Mouse (Mus musculus): ENCODE measurements around the gene Akap13.
A peak's percentile ranks its signal among the peaks of the same experiment; 100 is the strongest.

Akap13 gene

DNA sequence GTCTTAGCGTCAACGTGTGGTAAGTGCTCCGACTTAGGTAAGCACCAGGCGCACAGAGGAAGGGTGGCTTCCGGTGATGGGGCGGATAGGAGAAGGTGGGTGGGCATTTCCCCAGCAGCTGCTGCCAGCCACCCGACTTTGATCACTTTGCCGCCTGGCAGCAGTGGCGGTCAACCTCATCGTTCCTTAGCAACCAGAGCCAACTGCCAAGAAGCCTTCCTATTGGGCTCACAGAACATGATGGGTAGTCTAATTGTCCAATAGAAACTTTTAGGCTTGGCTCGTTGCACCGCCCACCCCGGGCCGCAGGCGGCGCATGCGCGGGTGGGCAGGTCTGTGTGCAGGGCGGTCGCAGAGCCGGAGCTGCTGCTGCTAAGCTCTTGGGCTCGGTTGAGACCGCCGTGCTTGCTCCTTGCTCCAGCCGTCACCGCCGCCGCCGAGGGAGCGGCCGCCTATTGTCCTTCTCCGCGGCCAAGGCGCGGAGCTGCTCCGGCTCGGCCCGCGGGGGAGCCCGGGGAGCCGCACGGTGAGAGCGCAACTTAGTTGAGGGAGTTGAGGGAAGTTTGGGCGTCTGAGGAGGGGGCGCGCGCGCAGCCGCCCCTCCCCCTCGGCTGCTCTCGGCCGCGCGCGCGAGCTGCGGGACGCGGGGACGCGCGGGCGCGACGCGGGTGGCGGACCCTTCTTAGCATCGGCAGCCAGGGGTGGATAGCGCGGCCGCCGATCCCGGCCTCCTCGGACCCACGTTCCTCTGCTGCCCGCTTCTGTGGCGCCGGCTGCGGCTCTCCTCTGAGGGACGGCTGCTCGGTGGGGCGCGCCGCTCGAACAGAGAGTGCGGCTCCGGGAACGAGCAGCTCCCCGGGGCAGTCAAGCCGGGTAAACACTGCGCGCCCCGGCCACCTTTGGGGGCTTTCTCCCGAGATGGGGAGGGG lies at the start of gene Akap13:
TSS of gene Akap13 (plus strand) at position 312 of the 929 bp plus-strand sequence.
- peak; percentile 97 for DNase-seq (ENCODE audit: low spot score in 2 of 2)

DNA sequence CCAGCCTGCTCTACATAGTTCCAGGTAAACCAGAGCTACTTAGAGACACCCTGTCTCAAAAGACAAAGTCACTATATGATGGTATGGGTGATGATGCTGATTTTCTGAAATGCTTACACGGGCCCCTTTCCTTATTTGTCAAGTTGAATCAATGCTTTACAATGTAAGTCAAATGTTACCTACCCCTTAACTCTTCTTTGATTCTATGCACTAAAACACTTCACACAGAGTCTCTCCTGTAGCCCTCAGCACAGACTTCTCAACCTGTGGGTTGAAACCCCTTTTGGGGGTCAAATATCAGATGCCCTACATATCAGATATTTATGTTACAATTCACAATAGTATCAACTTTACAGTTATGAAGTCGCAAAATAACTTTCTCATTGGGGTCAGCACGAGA lies 44.7 kb upstream of the Akap13 start:
- no peak for DNase-seq (ENCODE audit: low spot score in 2 of 2)

DNA sequence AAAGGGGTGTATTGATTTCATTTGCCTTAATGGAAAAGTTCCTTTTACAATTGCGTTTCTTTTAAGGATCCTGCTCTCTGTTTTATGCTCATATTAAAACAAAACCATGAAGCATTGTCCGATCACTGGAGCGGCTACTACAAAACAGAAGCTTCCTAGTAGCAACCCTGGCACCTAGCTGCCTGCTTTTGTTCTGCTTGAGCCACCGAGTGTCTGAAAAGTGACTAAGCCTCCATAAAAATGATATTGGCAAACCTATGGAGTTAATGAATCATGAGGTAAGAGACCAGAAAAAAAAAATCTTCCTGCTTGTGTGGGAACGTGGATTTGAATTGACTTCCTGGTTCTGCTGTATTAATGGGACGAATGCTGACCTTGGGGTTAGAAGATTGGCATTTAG lies 44.1 kb upstream of the Akap13 start:
- DNase-seq (ENCODE audit: low spot score in 2 of 2) = no peak

DNA sequence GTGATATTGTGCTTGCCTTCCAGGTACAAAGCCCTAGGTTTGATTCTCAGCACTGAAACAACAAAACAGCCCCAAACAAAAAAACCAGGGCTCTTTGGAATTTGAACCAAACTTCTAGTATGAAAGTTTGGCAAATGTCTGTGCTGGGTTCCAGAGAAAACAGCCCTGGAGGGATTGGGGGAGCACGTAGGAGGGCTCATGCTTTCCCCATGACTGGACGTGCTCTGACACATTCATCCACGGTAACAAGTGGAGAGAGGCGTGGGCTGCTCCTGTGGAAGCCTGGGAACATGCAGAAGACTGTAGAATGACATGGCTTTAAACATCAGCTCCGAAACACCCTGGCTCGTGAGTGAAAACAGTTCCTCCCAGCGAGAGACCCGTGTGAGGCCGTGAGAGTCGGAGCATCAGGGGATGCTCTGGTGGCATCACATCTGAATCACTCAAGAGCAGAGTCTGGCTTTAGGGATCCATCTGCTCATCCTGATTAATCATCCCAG lies 43.3 kb upstream of the Akap13 start:
- no peak for DNase-seq (ENCODE audit: low spot score in 2 of 2)

DNA sequence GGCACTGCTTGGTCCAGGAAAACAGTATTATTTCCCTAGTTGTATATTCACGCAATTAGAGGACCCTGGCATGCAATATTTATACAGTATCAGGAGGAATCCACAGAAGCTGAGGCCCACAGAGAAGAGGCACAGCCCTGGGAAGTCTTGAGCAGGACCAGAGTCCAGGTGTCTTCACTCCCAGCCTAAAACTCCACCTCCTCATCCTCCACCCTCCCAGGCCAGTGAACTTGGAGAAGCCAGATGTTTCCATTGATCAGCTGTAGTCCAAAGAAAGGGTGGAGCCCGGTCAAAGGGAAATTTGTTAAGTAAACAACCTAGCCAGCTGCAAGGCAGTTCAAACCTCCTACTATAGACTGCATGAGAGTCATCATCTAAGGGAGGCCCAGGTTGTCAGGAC lies 42.8 kb upstream of the Akap13 start:
- no peak for DNase-seq (ENCODE audit: low spot score in 2 of 2)

DNA sequence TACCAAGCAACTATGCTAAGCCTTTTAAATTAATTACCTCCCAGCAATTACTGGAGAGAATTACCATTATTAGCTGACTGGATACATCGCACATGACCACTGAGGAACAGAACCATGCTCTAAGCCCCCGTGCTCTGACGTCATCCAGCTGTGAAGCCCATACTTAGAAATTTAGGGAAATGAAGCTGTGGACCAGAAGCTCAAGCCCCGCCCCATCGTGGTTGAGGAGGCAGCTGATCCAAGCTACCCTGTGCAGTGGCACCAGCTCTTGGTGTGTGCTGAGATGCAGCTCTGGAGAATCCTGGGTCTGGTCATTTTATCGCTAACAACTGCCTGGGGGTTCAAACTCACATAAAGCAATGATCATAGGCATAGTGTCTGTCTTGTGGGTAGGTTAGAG lies 41.4 kb upstream of the Akap13 start:
- no peak for DNase-seq (ENCODE audit: low spot score in 2 of 2)

GRCm38 (mm10) chr7:75414316-75414715 lies 41.0 kb upstream of the Akap13 start:
- DNase-seq (ENCODE audit: low spot score in 2 of 2) = no peak

DNA sequence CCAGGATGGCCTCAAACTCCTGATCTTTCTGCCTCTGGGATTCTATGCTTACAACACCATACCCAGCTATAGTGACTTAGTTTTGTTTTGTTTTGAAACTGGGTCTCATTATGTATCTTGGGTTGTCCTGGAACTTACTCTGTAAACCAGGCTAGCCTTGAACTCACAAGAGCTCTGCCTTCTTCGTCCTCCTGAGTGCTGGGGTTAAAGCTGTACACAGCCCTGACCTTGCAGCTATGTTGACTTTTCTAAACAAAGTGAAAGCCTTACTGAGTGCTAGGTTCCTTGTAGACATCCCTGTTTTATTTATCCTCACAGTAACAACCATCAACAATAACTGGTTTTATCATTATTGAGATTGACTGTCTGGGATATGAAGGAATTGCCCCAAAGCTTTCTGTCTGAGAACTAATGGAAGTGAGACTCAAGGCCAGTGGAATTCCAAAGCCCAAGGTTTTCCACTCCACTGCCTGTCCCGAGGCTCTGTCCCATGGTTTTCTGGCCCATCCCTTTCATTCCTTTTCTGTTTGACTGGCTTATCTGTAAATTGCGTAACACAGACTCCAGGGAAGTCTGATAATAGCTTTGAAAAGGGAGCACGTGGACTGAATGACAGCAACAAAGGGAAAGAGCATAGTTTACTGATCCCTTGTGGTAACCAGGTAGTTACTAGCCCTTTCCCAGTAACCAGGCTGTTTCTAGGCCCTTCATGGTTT lies 40.0 kb upstream of the Akap13 start:
- no peak for DNase-seq (ENCODE audit: low spot score in 2 of 2)

DNA sequence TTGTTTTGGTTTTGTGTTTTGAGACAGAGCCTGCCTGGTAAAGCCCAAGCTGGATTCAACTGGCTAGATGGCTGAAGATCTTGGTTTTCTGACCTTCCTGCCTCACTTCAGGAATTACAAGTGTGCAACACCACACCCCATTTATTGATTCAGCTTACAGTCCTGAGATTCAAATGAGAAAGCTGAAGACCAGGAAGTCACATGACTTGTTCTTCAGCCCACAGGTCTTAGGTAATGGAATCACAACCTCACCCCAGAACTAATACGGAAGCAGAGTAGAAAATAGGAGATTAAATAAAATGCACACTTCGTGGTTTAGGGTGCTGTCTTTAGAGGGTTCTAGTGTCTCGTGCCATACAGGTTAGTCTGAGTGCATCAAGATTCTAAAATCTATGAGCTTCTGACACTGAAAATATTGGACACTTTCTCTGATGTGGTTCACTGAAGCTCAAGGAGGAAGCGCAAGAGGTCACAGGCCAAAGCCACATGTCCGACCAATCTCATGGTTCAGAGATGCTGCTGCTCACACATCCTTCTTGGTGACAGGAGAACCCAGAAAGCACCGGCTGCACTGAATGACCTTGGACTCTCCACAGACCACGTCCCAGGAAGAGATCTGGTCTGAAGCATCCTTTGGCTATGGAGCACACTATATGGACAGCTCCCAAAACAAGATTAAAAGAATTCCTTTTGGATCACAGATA lies 39.3 kb upstream of the Akap13 start:
- DNase-seq (ENCODE audit: low spot score in 2 of 2) = no peak

GRCm38 (mm10) chr7:75420927-75421326 lies 34.4 kb upstream of the Akap13 start:
- no peak for DNase-seq (ENCODE audit: low spot score in 2 of 2)

DNA sequence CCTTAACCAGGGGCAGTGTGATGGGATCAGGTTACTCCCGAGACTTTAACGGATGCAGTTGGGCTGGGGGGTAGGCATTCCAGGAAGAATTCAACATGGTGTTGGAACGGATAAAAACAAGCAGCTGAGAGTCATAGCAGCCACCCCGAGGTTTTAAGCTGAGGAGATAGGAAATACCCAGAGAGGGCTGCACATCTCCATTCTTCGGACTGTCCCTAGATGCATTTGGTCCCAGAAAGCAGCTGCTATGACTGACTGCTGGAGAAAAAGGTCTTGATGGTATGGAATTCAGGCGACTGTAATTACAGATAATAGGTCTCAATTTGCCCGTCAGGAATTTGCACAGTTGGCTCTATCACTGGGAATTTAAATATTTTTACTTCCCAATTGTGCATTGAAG lies 31.2 kb upstream of the Akap13 start:
- no peak for DNase-seq (ENCODE audit: low spot score in 2 of 2)

- no peak for DNase-seq (ENCODE audit: low spot score in 2 of 2)
Observed at GRCm38 (mm10) chr7:75427322-75427721, 28.0 kb upstream of the Akap13 start.

DNA sequence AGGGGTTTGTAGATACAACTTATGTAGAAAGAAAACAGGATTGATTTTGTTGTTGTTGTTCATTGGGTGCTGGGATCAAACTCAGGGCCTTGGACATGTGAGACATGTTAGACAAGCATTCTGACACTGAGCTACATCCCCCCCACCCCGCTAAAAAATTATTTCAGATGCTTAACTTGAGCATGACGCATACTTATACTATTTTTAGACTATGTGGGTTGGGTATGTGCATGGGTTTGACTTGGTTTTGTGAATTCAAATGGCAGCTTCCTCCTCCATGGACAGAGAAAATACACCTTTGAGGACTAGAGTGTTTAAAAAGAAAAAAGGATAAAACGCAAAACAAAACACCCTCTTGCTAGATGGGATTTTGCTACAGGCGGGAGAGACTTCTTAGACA lies 26.4 kb upstream of the Akap13 start:
- DNase-seq (ENCODE audit: low spot score in 2 of 2) = no peak

DNA sequence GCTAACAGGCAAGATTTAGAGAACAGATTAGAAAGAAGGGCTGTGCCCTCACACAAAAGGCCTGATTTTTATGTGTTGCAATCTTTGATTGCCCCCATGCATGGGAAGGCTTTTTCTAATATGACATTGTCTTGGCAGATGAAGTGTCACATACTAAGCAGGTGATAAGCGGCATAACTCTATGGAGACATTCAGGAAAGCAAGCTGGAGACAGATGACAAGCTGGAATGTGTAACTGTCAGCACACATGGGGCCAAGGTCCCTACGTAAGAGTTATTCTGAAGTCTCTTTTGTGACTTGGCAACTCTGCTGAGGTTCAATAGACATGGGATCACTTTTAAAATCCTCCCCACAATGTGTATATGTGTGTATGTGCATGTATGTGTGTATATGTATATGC lies 24.8 kb upstream of the Akap13 start:
- DNase-seq (ENCODE audit: low spot score in 2 of 2) = no peak

DNA sequence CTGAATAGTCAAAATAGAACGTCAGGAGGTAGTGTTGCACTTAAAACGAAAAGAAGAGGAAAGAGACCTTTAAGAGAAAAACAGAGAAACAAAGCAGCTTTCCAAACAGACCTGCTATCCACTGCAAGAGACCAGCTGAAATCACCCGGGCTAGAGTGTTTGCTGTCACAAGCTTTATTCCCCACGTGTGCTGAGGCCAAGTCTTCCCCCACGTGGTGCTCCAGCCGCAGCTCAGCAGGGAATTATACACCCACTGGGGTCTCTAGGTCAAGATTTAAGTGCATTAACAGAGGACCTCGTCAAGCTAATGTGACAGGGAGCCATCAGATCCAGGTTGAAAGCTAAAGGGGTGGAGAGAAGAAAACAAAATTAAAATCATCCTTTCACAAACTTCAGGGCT lies 24.3 kb upstream of the Akap13 start:
- no peak for DNase-seq (ENCODE audit: low spot score in 2 of 2)

DNA sequence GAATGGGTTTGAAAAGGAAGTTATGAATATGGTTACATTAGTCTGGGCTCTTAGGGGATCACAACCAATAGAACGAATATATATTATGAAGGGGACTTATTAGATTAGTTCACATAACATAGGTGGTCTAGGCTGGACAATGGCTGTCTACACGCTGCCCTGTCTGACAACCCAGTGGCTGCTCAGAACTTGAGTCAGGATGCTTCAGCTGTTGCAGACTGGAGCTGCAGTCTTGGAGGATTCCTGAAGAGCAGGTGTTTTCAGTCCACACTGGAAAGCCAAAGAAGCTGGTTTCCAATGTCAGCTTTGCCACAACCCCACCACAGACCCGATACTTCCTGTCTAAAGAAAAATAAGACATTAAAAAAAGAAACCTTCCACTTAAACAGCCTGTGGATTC lies 23.3 kb upstream of the Akap13 start:
- DNase-seq (ENCODE audit: low spot score in 2 of 2) = no peak

- DNase-seq (ENCODE audit: low spot score in 2 of 2) = no peak
Observed at GRCm38 (mm10) chr7:75436413-75437174, 18.7 kb upstream of the Akap13 start.

DNA sequence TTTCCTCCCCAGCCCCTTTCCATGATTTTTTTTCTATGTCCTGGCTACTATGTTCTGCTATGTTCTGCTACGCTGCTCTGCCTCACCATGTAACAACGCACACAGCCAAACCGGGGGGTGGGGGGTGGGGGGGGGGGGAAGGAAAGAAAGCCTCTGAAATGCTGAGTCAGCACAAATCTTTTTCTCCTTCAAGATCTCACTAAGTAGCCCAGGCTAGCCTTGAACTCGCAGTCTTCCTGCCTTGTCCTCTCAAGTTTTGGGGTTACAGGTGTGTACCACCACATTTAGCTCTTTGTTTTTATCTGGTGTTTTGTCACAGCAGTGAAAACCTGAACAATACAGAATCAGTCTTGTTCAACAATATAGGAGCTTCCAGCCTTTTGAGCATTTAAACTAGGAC lies 15.8 kb upstream of the Akap13 start:
- DNase-seq (ENCODE audit: low spot score in 2 of 2) = no peak

- DNase-seq (ENCODE audit: low spot score in 2 of 2) = no peak
Observed at GRCm38 (mm10) chr7:75440241-75440640, 15.1 kb upstream of the Akap13 start.

- no peak for DNase-seq (ENCODE audit: low spot score in 2 of 2)
Observed at GRCm38 (mm10) chr7:75441947-75442346, 13.4 kb upstream of the Akap13 start.

DNA sequence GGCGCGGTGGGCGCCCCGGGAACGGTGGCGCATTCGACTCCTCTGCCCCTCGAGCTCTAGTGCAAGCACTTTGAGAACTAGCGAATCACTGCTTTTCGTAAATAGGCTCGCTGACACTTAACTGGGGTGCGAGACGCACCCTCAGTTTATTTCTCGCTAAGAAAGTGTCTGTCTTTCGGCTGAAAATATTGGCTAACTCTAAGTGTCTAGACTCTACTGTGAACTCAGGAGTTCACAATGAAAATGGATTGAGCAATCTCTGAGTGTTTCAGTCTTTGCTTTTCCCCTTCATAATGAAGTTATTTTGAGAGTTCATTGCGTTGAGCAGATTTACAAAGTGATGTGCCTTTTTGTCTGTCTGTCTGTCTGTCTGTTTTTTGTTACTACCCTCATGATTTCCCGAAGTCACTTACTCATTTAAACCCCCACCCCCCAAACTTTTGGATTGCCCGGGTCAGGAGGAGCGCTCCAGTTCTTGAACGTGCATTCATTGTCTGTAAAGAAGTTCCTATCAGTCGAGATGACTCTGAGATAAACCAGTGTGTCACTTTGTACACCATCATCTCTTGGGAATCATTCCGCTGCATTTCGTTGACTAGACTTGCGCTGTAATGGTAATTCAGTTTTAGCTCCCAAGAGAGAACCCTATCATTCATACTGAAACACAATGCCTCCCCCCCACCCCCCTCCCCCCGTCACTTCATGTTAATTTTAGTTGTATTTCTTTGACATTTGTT lies 986 bp downstream of the Akap13 start:
- no peak for DNase-seq (ENCODE audit: low spot score in 2 of 2)

Measured in right cerebral cortex, postnatal 36 days (tissue).